Mouse (Mus musculus): ENCODE measurements around the gene Btrc.
A peak's percentile ranks its signal among the peaks of the same experiment; 100 is the strongest.

The Btrc gene

DNA sequence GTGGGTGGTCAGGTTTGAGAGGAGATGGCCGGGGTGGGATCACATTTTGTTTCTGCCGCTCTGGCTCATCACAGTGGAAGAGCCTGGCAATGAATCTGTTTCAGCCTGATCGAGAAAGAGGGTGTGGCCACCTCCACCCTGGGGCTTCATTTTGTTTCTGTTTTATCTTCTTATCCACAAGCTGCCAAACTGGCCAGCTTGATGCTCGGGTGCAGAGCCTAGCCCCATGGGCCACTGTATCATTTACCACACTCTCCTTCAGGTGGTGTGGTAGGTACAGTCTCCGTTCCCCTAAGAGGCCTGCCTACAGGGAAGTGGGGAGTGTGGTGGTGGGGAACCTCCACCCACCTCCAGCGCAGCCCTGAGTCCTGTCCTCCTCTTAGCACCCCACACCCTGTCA lies 209.5 kb downstream of the Btrc start:
- no peak for DNase-seq (ENCODE audit: low spot score)

DNA sequence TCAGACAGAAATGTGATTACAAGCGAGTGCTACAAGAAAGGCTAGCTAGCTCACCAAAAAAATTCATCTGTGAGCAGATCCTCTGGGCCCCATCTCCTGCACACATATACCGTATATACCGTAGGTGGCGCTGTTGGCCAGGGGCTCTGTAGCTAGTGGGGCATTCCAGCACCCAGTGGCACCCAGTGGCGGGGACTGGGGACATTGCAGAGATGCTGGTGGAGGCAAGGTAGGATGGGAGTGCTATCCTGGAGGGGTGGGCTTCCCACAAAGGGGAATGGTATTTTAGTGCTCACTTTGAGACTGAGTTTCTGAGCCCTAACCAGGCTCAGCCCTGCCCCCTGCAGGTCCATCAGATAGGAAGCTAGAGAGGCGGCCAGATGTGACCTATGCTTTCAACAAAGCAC lies 210.3 kb downstream of the Btrc start:
- DNase-seq (ENCODE audit: low spot score) = peak; percentile 58

DNA sequence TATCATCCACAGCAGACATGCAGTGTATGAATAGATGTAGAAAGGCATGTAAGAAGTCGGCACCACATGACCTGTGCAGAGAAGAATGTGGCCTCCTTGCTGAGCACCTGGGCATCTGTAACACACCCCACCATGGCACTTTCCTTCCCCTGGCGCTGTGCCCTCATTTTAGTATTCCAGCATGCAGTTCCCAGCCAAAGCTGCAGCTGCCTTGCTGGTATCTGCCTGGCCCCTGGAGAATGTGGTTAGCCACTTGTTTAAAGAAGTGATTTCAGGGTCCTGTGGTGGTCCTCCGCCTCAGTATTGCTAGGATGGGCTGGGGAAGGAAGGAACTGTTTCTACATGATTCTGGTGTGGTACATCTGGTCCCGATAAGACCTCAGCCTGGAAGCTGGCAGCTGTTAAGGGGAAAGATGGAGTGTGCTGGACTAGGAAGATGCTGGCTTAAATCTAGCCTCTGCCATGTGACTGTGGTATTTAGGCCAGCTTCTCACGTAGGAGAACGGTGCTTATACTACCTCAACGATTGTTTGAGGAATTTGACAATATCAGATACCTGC lies 210.9 kb downstream of the Btrc start:
- DNase-seq (ENCODE audit: low spot score) = no peak

DNA sequence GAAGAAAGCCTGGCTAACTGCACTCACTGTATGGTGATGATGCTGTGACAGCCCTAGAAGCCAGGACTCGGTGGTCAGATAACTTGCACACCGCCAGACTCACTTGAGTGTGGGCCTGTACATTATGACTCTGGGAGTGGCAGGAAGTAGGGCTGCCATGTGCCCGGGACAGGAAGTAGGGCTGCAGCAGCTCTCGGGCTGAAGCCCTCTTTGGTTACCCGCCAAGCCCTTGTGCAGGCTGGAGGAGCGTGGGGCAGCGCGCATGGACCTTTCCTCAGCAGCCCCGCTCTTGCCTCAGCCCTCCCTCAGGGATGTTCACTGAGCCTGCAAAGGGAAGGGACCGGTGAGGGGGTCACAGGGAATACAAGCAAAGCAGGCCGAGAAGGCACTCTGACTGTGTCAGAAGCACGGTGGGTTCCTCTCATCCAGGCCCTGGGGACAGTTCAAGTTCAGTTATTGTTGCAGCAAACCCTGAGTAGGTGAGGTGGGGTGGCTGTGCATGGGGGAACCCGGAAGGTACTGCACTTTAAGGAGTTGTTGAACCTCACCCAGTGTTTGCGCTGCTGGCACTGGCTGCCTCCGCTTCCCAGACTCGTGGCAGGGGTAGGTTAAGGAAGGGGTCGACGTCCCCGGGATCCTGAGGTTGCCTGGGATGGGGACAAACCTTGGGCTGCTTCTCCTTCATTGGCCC lies 211.6 kb downstream of the Btrc start:
- DNase-seq (ENCODE audit: low spot score) = no peak

DNA sequence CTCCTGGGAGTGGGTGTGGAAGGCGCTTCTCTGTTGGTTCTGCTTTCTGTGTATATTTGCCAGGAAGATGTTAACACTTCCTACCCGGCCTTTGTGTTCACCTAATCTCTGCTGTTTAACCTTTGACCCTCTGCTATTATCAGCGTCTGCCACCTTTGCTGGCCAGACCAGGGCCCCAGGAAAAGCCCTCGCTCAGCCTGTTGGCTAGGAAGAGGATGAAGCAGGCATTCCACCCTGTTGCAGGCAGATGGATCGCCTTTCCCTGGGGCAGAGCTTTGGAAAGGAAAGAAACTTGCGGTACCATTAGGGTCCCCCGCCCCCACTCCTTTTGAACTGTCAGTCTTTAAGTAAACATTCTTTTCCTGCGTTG lies 212.1 kb downstream of the Btrc start:
- DNase-seq (ENCODE audit: low spot score) = peak; percentile 82

DNA sequence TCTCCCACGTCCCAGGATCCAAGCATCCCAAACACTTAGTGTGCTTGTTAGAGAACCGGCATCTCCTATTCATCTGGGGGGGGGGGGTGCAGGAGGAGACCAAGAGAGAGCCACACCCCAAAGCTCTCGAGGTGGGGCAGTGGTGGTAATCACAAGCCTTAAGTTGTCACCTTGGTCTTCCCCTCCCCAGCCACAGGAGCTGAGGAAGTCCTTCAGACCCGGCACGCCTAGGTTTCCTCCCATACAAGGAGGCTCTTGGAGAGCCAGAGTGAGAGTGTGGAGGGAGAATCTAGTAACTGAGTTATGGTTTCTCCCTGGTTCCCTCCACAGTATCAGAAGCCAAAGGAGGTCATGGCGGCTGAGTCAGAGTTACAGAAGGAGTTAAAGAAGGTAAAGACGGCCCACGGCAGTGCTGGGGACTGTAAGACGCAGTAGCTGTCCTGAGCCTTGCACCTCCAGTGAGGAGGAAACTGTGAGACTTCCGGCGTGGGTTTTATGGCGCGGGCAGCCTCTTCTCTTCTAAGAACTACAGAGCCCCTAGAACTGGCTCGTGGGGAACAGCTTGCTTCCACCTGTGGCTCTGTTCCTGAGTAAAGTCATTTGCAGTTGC lies 213.7 kb downstream of the Btrc start:
- DNase-seq (ENCODE audit: low spot score) = no peak

DNA sequence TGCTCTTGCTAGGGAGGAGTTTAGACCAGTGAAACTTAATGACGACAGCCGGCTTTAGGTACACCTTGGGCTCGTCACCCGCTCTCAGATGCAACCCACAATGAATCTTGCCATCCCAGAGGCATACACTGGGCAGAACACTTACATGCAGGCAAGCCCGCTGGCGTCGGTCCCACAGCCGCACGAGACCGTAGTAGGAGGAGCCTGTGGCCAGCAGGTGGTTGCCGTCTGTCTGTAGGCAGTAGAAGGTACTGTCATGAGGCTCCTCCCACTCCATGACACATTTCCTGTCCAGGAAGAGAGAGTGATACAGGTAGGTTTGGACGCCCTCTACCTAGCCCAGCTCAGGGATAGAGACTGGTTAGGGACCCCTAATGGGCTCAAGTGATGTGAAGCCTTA lies 215.4 kb downstream of the Btrc start:
- DNase-seq (ENCODE audit: low spot score) = no peak

DNA sequence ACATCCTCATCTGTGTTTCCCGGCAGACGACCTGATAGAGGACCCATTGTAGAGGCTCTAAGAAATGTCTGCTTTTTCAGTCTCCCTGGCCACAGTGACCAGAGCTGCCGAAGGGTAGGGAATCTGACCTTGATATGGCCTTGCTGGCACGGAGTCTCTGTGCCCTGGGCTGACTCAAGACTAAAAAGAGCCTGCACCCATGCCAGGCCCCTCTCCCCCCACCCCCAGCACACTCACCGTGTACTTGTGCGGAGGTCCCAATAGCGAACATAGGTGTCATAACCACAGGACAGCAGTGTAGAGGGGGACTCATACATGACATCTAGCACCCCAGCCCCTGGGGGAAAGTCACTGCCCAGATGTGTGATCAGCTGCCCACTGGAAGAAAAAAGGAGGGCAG lies 215.9 kb downstream of the Btrc start:
- no peak for DNase-seq (ENCODE audit: low spot score)

Data from yolk sac, embryonic 10.5 days (tissue).